Mouse (Mus musculus) midbrain, embryonic 16.5 days (tissue): Measurements from ENCODE around the gene Tbc1d8b. TPM values are rescaled to one million over a fixed set of nuclear protein-coding genes. Genes with fewer than 3 reads are reported as not detected.

Source experiments
- ATAC-seq: fragments of 200-750 bp; cut with Nextera tagmentation; 2 replicates; pipeline ENCODE4 v1.8.0; 2017; ENCODE audit warnings: moderate TSS enrichment
- H3K27ac ChIP-seq: fragments of 300-500 bp; sonication (generic); 2 replicates; pipeline ENCODE4 v1.5.1; 2014; ENCODE audit warnings: mild to moderate bottlenecking, low read length, mixed read lengths
- H3K27me3 ChIP-seq: fragments of 300-500 bp; sonication (generic); 2 replicates; pipeline ENCODE4 v1.6.1; 2014; ENCODE audit warnings: low read depth, low read length, mixed read lengths; ENCODE audit not compliant: control insufficient read depth, insufficient read depth
- H3K36me3 ChIP-seq: fragments of 300-500 bp; sonication (generic); 2 replicates; pipeline ENCODE4 v1.6.1; 2014; ENCODE audit warnings: mild to moderate bottlenecking, low read length, moderate library complexity, mixed read lengths; ENCODE audit not compliant: control insufficient read depth, insufficient read depth
- H3K4me1 ChIP-seq: fragments of 300-500 bp; sonication (generic); 2 replicates; pipeline ENCODE4 v1.6.1; 2014; ENCODE audit warnings: mild to moderate bottlenecking, low read length, mixed read lengths; ENCODE audit not compliant: control insufficient read depth, insufficient read depth
- H3K4me2 ChIP-seq: fragments of 300-500 bp; sonication (generic); 2 replicates; pipeline ENCODE4 v1.6.1; 2014; ENCODE audit warnings: mild to moderate bottlenecking, low read length, mixed read lengths
- H3K4me3 ChIP-seq: fragments of 300-500 bp; sonication (generic); 2 replicates; pipeline ENCODE4 v1.5.1; 2014; ENCODE audit warnings: low read depth, mild to moderate bottlenecking, low read length, moderate library complexity, mixed read lengths
- H3K9ac ChIP-seq: fragments of 300-500 bp; sonication (generic); 2 replicates; pipeline ENCODE4 v1.6.1; 2014; ENCODE audit warnings: low read depth, low read length, mixed read lengths
- H3K9me3 ChIP-seq: fragments of 300-500 bp; sonication (generic); replicated peaks from 2 replicates; pipeline ENCODE4 v1.6.1; 2014; ENCODE audit warnings: mild to moderate bottlenecking, low read length, mixed read lengths; ENCODE audit not compliant: control insufficient read depth, poor library complexity, severe bottlenecking
- WGBS: fragments of 180-500 bp; shearing (Covaris S2); extraction: QIAGEN DNeasy Blood & Tissue Kit; methylation state at CpG from one replicate; pipeline ENCODE4 v1.1.7; 2014; 5-methylcytosine and 5-hydroxymethylcytosine counted together
- polyA plus RNA-seq: library from polyadenylated mRNA; unstranded; fragments of >200 nt; fragmentation: Nextera tagmentation; extraction: Ambion mirVana; gene quantifications from 2 replicates; pipeline ENCODE4 v1.2.1, GENCODE M21; 2015

The Tbc1d8b gene
- polyA plus RNA-seq, 1 experiment from 2014 or later = 0.31 TPM

- Histone ChIP-seq H3K27ac (no peak overlapping the region), H3K4me2 (no peak overlapping the region), H3K9me3 (no peaks in the 10 kb centered on the region), H3K4me3 (no peak overlapping the region), H3K9ac (no peak overlapping the region), H3K27me3 (no peaks in the 10 kb centered on the region; the same call in 1 of the 2 replicates), H3K4me1 (0 out of 2 replicates have a peak, but pooled peaks cover 5% of the 10 kb centered on the region), H3K36me3 (no peaks in the 10 kb centered on the region)
- 74% methylated on average over 7 of the region's 7 CpGs for WGBS
- no peak for ATAC-seq
Measured at GRCm38 (mm10) chrX:139775084-139775612, 90.4 kb downstream of the Tbc1d8b start.

GRCm38 (mm10) chrX:139777357-139777756 lies 92.6 kb downstream of the Tbc1d8b start:
- no peak for ATAC-seq
- Histone ChIP-seq H3K27me3 (no peaks in the 10 kb centered on the region; the same call in 1 of the 2 replicates), H3K9me3 (no peaks in the 10 kb centered on the region), H3K9ac (no peak overlapping the region), H3K36me3 (no peaks in the 10 kb centered on the region), H3K27ac (no peak overlapping the region), H3K4me3 (no peak overlapping the region), H3K4me1 (no peaks in the 10 kb centered on the region), H3K4me2 (no peak overlapping the region)
- WGBS = 52% methylated on average over 4 of the region's 4 CpGs

- Histone ChIP-seq H3K9me3 (no peaks in the 10 kb centered on the region), H3K36me3 (no peaks in the 10 kb centered on the region), H3K4me3 (no peak overlapping the region), H3K4me1 (no peaks in the 10 kb centered on the region), H3K27me3 (no peaks in the 10 kb centered on the region; the same call in 1 of the 2 replicates), H3K4me2 (no peak overlapping the region), H3K27ac (no peak overlapping the region), H3K9ac (no peak overlapping the region)
- no peak for ATAC-seq
- 71% methylated on average over 1 of the region's 1 CpGs for WGBS
Measured at GRCm38 (mm10) chrX:139778886-139779285, 94.1 kb downstream of the Tbc1d8b start.

- Histone ChIP-seq H3K4me2 (no peak overlapping the region), H3K4me3 (no peak overlapping the region), H3K36me3 (no peaks in the 10 kb centered on the region), H3K27ac (no peak overlapping the region), H3K9me3 (no peaks in the 10 kb centered on the region), H3K27me3 (no peaks in the 10 kb centered on the region; the same call in 1 of the 2 replicates), H3K4me1 (no peaks in the 10 kb centered on the region), H3K9ac (no peak overlapping the region)
- no peak for ATAC-seq
- 81% methylated on average over 5 of the region's 5 CpGs for WGBS
Measured at GRCm38 (mm10) chrX:139779401-139779800, 94.6 kb downstream of the Tbc1d8b start.

GRCm38 (mm10) chrX:139780988-139781387 lies 96.2 kb downstream of the Tbc1d8b start:
- no peaks in the 10 kb centered on the region; the same call in 1 of the 2 replicates for H3K27me3 ChIP-seq
- no peaks in the 10 kb centered on the region for H3K9me3 ChIP-seq
- 73% methylated on average over 3 of the region's 3 CpGs for WGBS
- no peak overlapping the region for H3K4me2 ChIP-seq
- H3K27ac ChIP-seq = no peak overlapping the region
- H3K9ac ChIP-seq = no peak overlapping the region
- no peaks in the 10 kb centered on the region for H3K36me3 ChIP-seq
- H3K4me1 ChIP-seq = no peaks in the 10 kb centered on the region
- no peak overlapping the region for H3K4me3 ChIP-seq
- no peak for ATAC-seq

- Histone ChIP-seq H3K9me3 (no peaks in the 10 kb centered on the region), H3K4me2 (no peak overlapping the region), H3K27me3 (no peaks in the 10 kb centered on the region; the same call in 1 of the 2 replicates), H3K36me3 (no peaks in the 10 kb centered on the region), H3K4me1 (no peaks in the 10 kb centered on the region), H3K27ac (no peak overlapping the region), H3K9ac (no peak overlapping the region), H3K4me3 (no peak overlapping the region)
- no peak for ATAC-seq
- WGBS = 67% methylated on average over 4 of the region's 4 CpGs
Measured at GRCm38 (mm10) chrX:139781563-139781962, 96.8 kb downstream of the Tbc1d8b start.

- no peak for ATAC-seq
- 29% methylated on average over 6 of the region's 6 CpGs for whole genome bisulfite sequencing
- Histone ChIP-seq H3K27me3 (no peaks in the 10 kb centered on the region; the same call in 1 of the 2 replicates), H3K36me3 (no peaks in the 10 kb centered on the region), H3K4me3 (no peak within 1 kb of the TSS), H3K27ac (no peak within 1 kb of the TSS), H3K9me3 (no peaks in the 10 kb centered on the region), H3K4me2 (no peak within 1 kb of the TSS), H3K4me1 (no peaks in the 10 kb centered on the region), H3K9ac (no peak within 1 kb of the TSS)
Measured at GRCm38 (mm10) chrX:139782278-139783044, 97.7 kb downstream of the Tbc1d8b start, which contains the start of gene Ripply1. Ripply1 (minus strand) TSS chrX:139782353.

- ATAC-seq = no peak
- 38% methylated on average over 3 of the region's 3 CpGs for WGBS
Measured at GRCm38 (mm10) chrX:139783045-139783422, 98.2 kb downstream of the Tbc1d8b start.

GRCm38 (mm10) chrX:139785764-139786163 lies 101.0 kb downstream of the Tbc1d8b start:
- Histone ChIP-seq H3K4me3 (no peak overlapping the region), H3K27ac (no peak overlapping the region), H3K4me1 (no peaks in the 10 kb centered on the region), H3K27me3 (no peaks in the 10 kb centered on the region), H3K4me2 (no peak overlapping the region), H3K9me3 (no peaks in the 10 kb centered on the region), H3K36me3 (no peaks in the 10 kb centered on the region), H3K9ac (no peak overlapping the region)
- no peak for ATAC-seq
- WGBS = 23% methylated on average over 1 of the region's 1 CpGs

More at GRCm38 (mm10) chrX:139783045-139783422, 98.2 kb downstream of the Tbc1d8b start:
- Histone ChIP-seq H3K36me3 (no peaks in the 10 kb centered on the region), H3K4me2 (no peak overlapping the region), H3K27me3 (no peaks in the 10 kb centered on the region; the same call in 1 of the 2 replicates), H3K9ac (no peak overlapping the region), H3K4me1 (no peaks in the 10 kb centered on the region), H3K4me3 (no peak overlapping the region), H3K9me3 (no peaks in the 10 kb centered on the region), H3K27ac (no peak overlapping the region)
